Mouse (Mus musculus): ENCODE measurements around the gene Nek7. TPM values are rescaled to one million over a fixed set of nuclear protein-coding genes. Genes with fewer than 3 reads are reported as not detected.

The Nek7 gene
- total RNA-seq (2017): 58.0 and 62.6 TPM in 2 replicates

DNA sequence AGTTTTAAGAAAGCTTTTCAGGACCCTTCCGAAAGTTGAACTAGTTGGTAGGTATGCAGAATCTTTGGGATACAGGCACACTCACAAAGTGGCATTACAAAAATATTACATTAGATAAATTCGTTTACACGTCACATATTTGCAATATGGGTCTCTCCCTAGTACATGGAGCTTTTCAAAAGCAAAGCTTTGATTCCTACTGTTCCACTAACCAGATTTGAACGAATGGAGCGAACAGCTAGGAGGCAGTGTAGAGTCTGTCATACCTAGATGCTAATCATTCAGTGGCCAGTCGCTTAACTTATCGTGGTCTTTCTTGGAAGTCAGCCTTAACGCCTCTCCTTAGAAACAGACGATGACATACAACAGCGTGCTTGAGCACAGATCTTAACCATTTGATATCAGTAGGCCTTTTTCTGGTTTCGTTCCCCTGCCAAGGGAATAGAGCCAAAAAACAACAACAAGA, at the start of gene Nek7:
TSS of gene Nek7 (minus strand) at position 146 of the 466 bp plus-strand sequence.
- ATAC-seq (ENCODE audit: extremely low read depth, insufficient number of reproducible peaks, low FRiP score, poor library complexity, severe bottlenecking): no peak

DNA sequence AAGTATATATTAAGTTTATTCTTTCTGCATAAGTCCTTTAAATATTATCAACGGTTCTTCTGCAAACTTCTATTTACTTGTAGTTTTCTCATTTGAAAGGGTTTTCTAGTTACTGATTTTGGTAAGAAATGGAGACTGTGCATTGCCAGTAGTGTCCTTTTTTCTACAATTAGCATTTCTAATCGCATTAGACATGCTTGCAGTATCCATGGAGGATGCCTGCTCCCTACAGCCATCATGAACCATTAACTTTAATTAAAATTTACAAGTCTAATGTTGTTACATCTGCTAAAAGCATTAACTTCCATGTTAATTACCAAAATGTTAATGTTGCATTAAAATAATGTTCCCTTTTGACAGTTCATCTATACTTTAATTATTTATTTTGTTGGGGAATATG, 42.4 kb upstream of the Nek7 start:
- no peak for ATAC-seq (ENCODE audit: extremely low read depth, insufficient number of reproducible peaks, low FRiP score, poor library complexity, severe bottlenecking)

DNA sequence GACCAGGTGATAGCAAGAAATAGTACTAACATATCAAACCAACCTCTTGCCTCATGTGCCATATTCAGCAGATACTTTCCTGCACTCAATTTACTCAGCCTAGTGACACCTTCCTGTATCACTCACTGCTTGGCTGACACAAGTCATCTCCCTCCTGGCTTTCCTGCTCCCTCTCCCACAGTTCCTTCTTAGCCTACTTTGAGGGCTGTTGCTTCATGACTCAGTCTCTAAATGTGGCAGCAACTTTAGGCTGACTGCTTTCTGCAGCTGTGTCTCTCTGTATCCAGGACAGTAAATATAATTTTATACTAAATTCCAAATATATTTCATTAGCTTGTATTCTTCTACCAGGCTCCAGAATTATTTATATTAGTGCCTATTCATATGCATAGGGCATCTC, 34.3 kb upstream of the Nek7 start:
- ATAC-seq (ENCODE audit: extremely low read depth, insufficient number of reproducible peaks, low FRiP score, poor library complexity, severe bottlenecking): no peak

DNA sequence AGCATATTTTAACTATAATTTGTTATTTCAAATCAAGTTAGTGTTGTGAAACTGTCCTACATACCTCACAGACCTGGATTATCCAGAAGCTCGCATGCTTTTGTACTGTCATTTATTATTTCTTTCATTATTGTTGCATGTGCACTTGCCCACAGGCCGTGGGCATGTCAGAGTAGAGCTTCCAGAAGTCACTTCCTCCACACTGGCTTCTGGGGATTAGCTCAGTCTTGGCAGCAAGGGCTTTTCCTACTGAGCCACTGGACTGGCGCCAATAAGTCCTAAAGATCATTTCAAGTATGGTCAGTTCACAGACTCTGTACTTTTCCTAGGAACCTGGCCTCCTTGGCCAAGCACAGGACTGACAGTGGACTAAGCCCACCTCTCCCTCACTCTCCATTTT, 25.1 kb upstream of the Nek7 start:
- no peak for ATAC-seq (ENCODE audit: extremely low read depth, insufficient number of reproducible peaks, low FRiP score, poor library complexity, severe bottlenecking)

DNA sequence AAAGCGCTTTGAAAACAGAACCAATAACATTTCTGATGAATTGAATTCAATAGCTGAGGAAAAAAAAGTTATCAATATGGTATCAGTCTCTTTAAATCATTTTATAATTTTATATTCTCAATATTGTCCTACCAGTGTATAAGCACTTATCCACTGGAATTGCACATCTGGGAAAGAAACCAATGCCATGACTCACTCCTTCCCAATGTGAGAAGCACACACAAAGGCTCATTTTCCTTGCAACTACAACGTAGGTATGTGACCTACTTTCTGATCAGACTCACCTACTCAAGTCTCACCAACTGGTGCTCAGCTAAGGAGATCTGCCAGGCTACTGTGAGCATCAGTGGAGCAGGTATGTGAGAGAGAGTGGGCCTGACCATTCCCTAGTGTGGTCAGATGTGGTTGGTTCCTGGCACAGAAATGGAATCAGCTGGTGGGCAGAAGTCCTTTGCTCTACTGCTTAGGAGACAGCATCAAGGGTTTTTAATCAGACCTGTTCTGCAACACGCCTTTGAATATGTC, 23.4 kb upstream of the Nek7 start:
- no peak for ATAC-seq (ENCODE audit: extremely low read depth, insufficient number of reproducible peaks, low FRiP score, poor library complexity, severe bottlenecking)

DNA sequence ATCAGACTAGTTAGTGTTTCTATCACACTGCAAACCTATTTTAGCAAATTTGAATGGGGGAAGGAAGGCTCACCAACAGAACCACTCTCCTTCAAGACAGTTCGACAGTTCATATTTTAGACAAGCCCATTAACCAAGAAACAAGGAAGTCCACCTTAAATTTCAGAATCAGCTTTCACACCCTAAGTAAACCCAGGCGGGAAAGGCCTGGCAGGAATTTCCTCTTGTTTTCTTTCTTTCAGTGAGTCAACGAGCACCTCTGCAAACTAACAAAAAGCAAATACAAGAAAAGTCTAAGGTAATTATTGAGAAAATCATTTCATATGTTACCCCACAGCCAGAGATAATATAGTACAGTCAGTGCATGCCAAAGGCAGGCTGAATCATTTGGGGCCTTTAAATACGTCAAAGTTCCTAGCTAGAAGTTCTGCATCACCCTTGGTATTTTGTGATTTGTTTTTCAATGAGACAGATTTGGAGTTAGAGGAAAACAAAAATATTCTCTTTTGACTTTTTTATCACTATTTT, 21.1 kb upstream of the Nek7 start:
- ATAC-seq (ENCODE audit: extremely low read depth, insufficient number of reproducible peaks, low FRiP score, poor library complexity, severe bottlenecking): no peak

DNA sequence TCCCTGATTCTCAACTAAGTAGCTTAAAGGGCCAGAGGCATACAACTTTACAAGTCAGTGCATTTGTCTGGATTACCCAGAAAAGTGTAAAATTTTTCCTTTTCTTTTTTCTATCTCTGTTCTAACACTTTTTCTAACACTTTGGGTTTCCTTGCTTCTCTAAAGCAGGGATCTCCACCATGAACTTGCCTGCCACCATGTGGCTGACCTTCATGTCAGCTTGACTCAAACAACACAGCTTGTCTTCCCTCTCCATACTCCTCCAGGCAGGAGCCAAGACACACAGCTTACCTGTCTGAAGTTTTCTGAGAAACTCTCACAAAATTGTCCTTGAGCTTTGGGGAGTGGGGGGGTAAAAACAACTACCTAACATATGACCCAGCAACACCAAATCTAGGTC, 17.9 kb upstream of the Nek7 start:
- ATAC-seq (ENCODE audit: extremely low read depth, insufficient number of reproducible peaks, low FRiP score, poor library complexity, severe bottlenecking): no peak

DNA sequence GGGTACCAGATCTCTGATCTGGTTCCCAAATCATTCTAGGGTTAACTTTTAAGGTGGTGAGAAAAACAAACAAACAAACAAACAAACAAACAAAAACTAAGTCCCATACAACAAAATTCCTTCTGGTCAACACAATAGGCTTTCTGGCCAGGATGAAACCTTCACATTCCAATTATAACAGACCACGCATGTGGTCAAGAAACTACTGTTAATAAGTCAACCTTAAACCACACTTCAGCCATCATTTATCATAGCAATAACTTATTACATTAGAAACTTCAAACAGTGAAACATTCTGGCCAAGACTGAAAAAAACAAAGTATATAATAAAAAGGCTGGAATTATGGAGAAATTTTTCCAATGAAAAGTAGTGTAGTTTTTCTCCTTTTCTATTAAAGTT, 14.6 kb upstream of the Nek7 start:
- no peak for ATAC-seq (ENCODE audit: extremely low read depth, insufficient number of reproducible peaks, low FRiP score, poor library complexity, severe bottlenecking)

DNA sequence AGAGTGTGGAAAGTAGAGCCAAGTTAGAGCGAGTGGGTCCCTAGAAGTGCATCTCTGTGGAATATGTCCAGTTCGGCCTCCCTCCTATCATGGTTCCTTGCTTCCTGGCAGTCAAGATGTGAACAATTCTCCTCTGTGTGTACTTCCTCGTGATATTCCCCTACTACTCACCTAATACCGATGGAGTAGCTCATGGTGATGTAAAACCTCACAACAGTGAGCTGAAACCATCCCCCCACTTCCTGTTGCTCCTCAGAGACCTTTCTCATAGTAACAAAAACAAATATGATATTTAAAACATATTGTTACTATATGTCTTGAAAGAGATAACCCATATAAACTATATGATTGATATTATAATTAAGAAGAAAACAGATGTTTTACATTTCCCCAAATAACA, 9.0 kb upstream of the Nek7 start:
- ATAC-seq (ENCODE audit: extremely low read depth, insufficient number of reproducible peaks, low FRiP score, poor library complexity, severe bottlenecking): no peak

DNA sequence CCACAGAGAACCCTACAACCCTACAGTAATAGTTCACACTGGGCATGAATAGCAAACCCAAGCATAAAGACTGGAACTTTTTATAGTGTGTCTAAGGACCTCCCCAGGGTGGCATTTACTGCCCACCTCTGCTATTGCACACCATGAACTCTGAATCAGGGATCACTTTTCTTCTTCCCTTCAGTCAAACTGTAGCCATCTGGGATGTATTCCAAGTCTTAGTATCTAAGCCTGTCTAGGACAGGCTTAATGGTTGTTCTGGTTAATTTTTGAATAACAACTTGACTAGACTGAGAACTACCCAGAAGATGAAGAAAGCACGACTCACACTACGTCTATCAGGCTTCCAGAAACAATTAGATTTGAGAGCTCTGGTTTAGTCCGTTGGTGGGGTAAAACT, 8.5 kb upstream of the Nek7 start:
- no peak for ATAC-seq (ENCODE audit: extremely low read depth, insufficient number of reproducible peaks, low FRiP score, poor library complexity, severe bottlenecking)

DNA sequence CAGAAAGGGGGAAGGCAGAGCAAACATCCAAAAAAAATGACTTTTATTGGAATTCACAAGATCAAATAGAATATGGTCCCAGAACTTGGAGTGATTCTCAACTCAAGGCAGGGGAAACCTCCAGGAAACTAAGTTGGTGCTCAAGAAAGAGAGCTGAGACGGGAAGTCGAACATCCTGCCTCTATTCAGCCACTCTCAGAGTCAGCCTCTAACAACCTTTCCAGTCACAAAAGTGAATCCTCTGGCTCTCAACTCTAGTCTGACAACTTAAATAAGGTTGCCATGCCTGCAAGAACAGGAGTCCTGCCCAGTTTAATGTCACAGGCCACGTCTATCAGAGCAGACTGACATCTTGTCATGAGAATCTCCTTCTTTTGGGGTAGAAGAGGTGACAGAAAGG, 7.9 kb upstream of the Nek7 start:
- ATAC-seq (ENCODE audit: extremely low read depth, insufficient number of reproducible peaks, low FRiP score, poor library complexity, severe bottlenecking): no peak

DNA sequence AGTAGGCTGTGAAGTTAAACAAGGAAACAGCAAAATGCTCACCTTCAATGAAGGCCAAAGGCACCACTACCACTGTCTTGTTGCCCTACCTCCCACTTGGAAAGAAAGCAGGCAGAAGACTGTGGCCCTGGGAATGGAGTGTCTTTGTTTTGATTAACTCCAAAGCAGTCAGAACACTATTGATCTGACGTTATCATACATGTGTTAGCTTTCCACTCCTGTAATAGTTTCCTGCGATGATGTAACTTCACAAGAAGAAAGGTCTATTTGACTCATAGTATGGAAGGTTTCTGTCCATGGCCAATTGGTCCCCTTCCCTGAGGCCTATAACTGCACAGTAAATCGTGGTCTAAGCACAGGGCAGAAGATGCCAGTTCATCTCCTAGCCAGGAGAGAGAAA, 6.3 kb upstream of the Nek7 start:
- no peak for ATAC-seq (ENCODE audit: extremely low read depth, insufficient number of reproducible peaks, low FRiP score, poor library complexity, severe bottlenecking)

DNA sequence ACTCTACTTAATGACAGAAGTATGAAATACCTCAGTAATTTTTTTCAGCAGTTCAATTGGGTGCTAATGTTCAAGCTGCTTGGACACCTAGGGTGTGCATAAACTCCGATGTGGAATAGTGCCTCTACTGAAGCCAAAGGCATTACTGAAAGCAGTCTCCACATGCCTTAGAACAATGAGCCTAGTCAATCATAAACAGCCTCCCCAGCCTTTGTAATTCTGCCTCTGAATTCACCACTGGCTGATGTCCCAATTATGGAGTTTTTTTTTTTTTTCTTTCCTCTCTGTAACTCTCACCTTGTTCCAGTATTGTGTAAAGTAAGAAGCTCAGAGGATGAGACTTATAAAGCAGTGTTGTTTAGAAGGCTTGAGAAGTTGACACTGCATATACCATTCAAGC, 3.9 kb upstream of the Nek7 start:
- no peak for ATAC-seq (ENCODE audit: extremely low read depth, insufficient number of reproducible peaks, low FRiP score, poor library complexity, severe bottlenecking)

DNA sequence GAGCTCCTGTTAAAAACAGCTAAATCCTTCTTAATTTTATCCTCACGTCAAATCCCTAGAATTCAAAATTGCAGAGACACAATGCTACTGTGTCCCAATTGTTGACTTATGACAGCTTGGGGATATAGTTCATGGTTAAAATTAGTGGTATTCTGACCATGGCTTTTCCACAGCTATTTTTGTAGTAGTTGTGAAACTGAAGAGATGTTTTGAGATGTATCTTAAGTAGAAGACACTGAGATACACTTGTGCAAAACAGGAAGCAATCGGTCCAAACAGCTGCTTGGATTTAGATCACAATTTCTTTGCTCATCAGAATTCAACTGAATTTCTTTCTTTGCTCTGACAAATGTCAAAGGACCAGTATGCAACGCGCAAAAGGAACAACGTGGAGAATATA, 2.9 kb upstream of the Nek7 start:
- no peak for ATAC-seq (ENCODE audit: extremely low read depth, insufficient number of reproducible peaks, low FRiP score, poor library complexity, severe bottlenecking)

DNA sequence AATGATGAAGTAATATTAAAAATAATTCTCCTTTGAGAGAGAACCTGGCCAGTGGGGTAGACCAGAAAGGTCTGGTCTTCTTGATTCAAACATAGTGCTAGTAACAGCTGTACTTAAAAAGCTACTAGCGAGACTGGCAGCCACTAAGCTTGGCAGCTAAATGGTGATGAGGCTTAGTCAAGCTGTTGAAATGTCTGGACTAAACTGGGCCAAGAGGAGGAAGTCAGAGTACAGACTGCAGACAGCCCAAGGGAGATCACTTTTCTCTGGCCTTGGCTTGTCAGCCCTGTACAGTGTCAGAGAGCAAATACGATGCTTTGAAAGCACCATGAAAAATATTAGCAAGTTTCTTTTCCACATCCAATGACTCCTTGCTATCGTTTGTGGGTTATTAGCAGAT, 2.5 kb upstream of the Nek7 start:
- no peak for ATAC-seq (ENCODE audit: extremely low read depth, insufficient number of reproducible peaks, low FRiP score, poor library complexity, severe bottlenecking)

DNA sequence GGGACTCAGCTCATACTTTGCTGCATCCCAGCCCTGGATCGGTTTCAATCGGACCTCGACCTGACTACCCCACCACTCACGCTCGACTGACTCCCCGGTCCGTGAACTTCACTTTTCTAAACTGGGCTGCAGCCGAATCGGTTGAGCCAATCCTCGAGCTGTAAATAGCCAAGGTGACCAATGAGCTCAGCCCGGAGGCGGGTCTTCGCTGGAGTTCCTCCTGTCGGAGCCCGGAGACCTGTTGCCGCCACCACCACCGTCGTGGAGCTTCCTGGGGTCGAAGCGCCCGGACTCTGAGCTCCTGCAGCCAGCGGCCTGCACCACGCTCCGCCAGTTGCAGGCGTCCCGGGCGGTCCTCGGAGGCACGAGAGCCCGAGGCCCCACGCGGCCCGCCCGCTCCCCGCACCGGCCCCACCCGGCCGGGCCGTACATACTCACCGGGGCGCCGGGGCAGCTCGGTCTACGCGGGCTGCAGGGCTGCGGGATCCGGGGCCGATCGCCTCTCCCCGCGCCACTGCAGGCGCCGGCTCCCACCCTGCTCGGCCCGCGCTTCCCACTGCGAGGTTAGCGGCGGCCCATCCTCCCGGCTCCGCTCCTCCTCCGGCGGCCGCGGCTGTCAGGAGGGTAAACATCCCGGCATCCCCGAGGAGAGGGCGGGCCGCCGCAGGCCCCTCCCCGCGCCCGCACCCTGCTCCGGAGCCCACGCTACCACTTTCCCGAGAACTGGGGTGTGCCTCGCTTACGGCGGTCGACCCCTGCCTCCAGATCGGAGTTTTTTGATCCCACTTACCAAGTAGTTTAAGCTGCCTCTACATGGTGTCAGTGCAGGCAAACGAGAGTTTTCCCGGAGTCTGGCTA, 598 bp downstream of the Nek7 start:
- ATAC-seq (ENCODE audit: extremely low read depth, insufficient number of reproducible peaks, low FRiP score, poor library complexity, severe bottlenecking): peak; percentile 89

DNA sequence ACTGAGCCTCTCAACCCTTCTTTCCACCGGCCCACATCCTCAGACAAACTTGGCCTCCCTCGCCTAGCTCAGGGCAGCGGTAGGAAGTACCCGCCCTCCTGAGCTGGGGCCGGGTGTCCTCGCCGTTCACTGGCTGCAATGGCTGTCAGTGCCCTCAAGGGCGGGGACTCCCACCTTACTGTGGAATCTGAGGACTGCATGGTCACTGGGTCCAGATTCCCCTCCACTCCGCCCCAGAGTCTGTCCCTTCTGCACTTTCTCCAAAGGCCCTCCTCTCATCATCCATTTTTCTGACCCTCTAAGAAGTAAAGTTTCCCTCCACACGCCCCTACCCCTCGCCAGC, 2.0 kb downstream of the Nek7 start:
- ATAC-seq (ENCODE audit: extremely low read depth, insufficient number of reproducible peaks, low FRiP score, poor library complexity, severe bottlenecking): peak; percentile 72

DNA sequence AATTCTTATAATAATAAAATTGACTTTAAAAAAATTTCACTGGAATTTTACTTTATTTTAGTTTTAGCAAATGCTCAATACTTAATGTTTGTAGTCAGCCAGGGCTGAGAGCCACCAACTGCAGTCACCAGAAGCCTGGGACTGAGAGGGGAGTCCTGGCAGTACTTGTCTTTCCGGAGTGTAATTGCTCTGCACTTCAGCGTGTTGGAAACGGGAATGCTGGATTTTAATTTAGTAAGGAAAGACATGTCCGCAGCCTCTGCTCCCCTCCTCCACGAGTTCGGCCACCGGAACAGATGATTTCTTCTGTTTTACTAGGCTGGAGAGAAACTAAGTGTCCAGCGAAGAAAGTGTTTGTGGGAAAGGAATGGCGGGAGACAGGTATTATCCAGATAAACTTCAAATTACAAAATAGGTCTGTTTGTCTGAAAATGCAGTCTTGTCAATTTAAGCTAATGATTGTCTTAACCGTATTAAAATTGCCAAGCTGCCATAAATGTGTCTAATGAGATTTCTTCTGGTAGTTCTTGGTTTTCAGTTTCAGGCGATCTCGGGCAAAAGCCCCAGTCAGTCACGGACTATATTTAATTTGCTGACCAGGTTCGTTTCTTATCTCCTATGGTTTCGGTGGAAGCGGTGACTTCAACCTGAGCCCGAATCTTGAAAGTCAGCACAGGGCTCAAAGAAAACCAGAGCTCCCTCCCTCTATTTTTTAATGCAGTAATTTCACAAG, 2.5 kb downstream of the Nek7 start:
- ATAC-seq (ENCODE audit: extremely low read depth, insufficient number of reproducible peaks, low FRiP score, poor library complexity, severe bottlenecking): no peak

DNA sequence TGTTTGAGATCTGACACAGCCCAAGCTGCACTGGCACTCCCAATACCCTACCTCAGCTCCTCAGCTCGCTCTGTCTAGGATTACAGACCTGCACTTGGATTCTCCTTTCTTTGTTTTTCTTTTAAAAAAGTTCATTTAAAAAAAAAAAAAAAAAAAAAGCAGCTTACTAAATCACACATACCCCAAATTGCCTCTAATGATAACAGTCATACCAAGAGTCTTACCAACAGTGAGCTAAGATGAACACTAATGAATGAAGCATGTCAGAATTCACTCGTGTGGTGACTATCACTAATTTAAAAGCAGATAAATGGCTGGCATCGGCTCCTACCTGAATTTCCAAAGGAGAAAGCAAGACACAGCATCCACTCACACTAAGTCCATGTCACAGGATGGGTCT, 4.6 kb downstream of the Nek7 start:
- no peak for ATAC-seq (ENCODE audit: extremely low read depth, insufficient number of reproducible peaks, low FRiP score, poor library complexity, severe bottlenecking)
